Mouse (Mus musculus): ENCODE measurements around the gene Stk32b. TPM values are rescaled to one million over a fixed set of nuclear protein-coding genes. Genes with fewer than 3 reads are reported as not detected.

The Stk32b gene
- total and polyA plus RNA-seq, 3 experiments, result 0.29 to 0.88 (median 0.45) TPM

GRCm38 (mm10) chr5:37472025-37472608 lies 244.9 kb downstream of the Stk32b start:
- H3K27me3 ChIP-seq (ENCODE audit: control insufficient read depth, insufficient read depth, low read length), result no peaks in the 10 kb centered on the region
- no peak for TF ChIP-seq CTCF (IDR thresholded peaks at IDR 0.05)
- intact Hi-C loops (cut with DNase I), result no loop called here
- no peak for DNase-seq
- H3K4me3 ChIP-seq, result no peak overlapping the region
- H3K4me1 ChIP-seq (ENCODE audit: control insufficient read depth, insufficient read depth, low read length), result no peaks in the 10 kb centered on the region
- no peaks in the 10 kb centered on the region for H3K36me3 ChIP-seq (ENCODE audit: control insufficient read depth, insufficient read depth, low read length)
- WGBS, result 55% methylated on average over 3 of the region's 3 CpGs
- H3K79me2 ChIP-seq (replicated peaks; ENCODE audit: control insufficient read depth, insufficient read depth, low read length), result no peaks in the 10 kb centered on the region
- no peak overlapping the region for H3K27ac ChIP-seq
- H3K9ac ChIP-seq (ENCODE audit: low read depth, low read length), result no peak overlapping the region

- DNase-seq, result no peak
- 71% methylated on average over 4 of the region's 4 CpGs for WGBS
- Histone ChIP-seq H3K79me2 (replicated peaks; ENCODE audit: control insufficient read depth, insufficient read depth, low read length) (no peaks in the 10 kb centered on the region), H3K4me3 (no peak overlapping the region), H3K9ac (ENCODE audit: low read depth, low read length) (no peak overlapping the region), H3K36me3 (ENCODE audit: control insufficient read depth, insufficient read depth, low read length) (no peaks in the 10 kb centered on the region), H3K27me3 (ENCODE audit: control insufficient read depth, insufficient read depth, low read length) (no peaks in the 10 kb centered on the region), H3K27ac (no peak overlapping the region), H3K4me1 (ENCODE audit: control insufficient read depth, insufficient read depth, low read length) (no peaks in the 10 kb centered on the region)
- no peak for TF ChIP-seq CTCF (IDR thresholded peaks at IDR 0.05)
- no peak for TF ChIP-seq POLR2A (IDR thresholded peaks at IDR 0.05; ENCODE audit: insufficient read depth, low read depth, low read length)
- no peak for TF ChIP-seq EP300 (IDR thresholded peaks at IDR 0.05; ENCODE audit: insufficient read depth, low read depth, low read length)
- intact Hi-C loops (cut with DNase I), result no loop called here
These were observed 245.4 kb downstream of the Stk32b start for GRCm38 (mm10) chr5:37471584-37471983.

- H3K36me3 ChIP-seq (ENCODE audit: control insufficient read depth, insufficient read depth, low read length), result no peaks in the 10 kb centered on the region
- no peaks in the 10 kb centered on the region for H3K27me3 ChIP-seq (ENCODE audit: control insufficient read depth, insufficient read depth, low read length)
- no peak overlapping the region for H3K27ac ChIP-seq
- DNase-seq, result no peak
- no peaks in the 10 kb centered on the region for H3K79me2 ChIP-seq (replicated peaks; ENCODE audit: control insufficient read depth, insufficient read depth, low read length)
- no peak overlapping the region for H3K9ac ChIP-seq (ENCODE audit: low read depth, low read length)
- TF ChIP-seq CTCF (IDR thresholded peaks at IDR 0.05) (no peak), EP300 (IDR thresholded peaks at IDR 0.05; ENCODE audit: insufficient read depth, low read depth, low read length) (no peak), POLR2A (IDR thresholded peaks at IDR 0.05; ENCODE audit: insufficient read depth, low read depth, low read length) (no peak)
- H3K4me3 ChIP-seq, result no peak overlapping the region
- no peaks in the 10 kb centered on the region for H3K4me1 ChIP-seq (ENCODE audit: control insufficient read depth, insufficient read depth, low read length)
- intact Hi-C loops (cut with DNase I), result no loop called here
- 61% methylated on average over 5 of the region's 5 CpGs for WGBS
These were observed 247.9 kb downstream of the Stk32b start for GRCm38 (mm10) chr5:37469031-37469430.

GRCm38 (mm10) chr5:37467646-37468045 lies 249.3 kb downstream of the Stk32b start:
- H3K79me2 ChIP-seq (replicated peaks; ENCODE audit: control insufficient read depth, insufficient read depth, low read length), result no peaks in the 10 kb centered on the region
- H3K27ac ChIP-seq, result no peak overlapping the region
- no peaks in the 10 kb centered on the region for H3K27me3 ChIP-seq (ENCODE audit: control insufficient read depth, insufficient read depth, low read length)
- H3K4me1 ChIP-seq (ENCODE audit: control insufficient read depth, insufficient read depth, low read length), result no peaks in the 10 kb centered on the region
- H3K4me3 ChIP-seq, result no peak overlapping the region
- no peak overlapping the region for H3K9ac ChIP-seq (ENCODE audit: low read depth, low read length)
- TF ChIP-seq EP300 (IDR thresholded peaks at IDR 0.05; ENCODE audit: insufficient read depth, low read depth, low read length) (no peak), CTCF (IDR thresholded peaks at IDR 0.05) (no peak), POLR2A (IDR thresholded peaks at IDR 0.05; ENCODE audit: insufficient read depth, low read depth, low read length) (no peak)
- H3K36me3 ChIP-seq (ENCODE audit: control insufficient read depth, insufficient read depth, low read length), result no peaks in the 10 kb centered on the region
- intact Hi-C loops (cut with DNase I), result no loop called here
- WGBS, result 38% methylated on average over 2 of the region's 2 CpGs
- no peak for DNase-seq

GRCm38 (mm10) chr5:37465461-37465860 lies 251.5 kb downstream of the Stk32b start:
- H3K4me1 ChIP-seq (ENCODE audit: control insufficient read depth, insufficient read depth, low read length), result no peaks in the 10 kb centered on the region
- H3K4me3 ChIP-seq, result no peak overlapping the region
- H3K27ac ChIP-seq, result no peak overlapping the region
- no peaks in the 10 kb centered on the region for H3K36me3 ChIP-seq (ENCODE audit: control insufficient read depth, insufficient read depth, low read length)
- WGBS, result 89% methylated on average over 10 of the region's 10 CpGs
- no peak for TF ChIP-seq EP300 (IDR thresholded peaks at IDR 0.05; ENCODE audit: insufficient read depth, low read depth, low read length)
- no peak for TF ChIP-seq CTCF (IDR thresholded peaks at IDR 0.05)
- no peak for TF ChIP-seq POLR2A (IDR thresholded peaks at IDR 0.05; ENCODE audit: insufficient read depth, low read depth, low read length)
- intact Hi-C loops (cut with DNase I), result no loop called here
- no peaks in the 10 kb centered on the region for H3K79me2 ChIP-seq (replicated peaks; ENCODE audit: control insufficient read depth, insufficient read depth, low read length)
- no peak for DNase-seq
- no peaks in the 10 kb centered on the region for H3K27me3 ChIP-seq (ENCODE audit: control insufficient read depth, insufficient read depth, low read length)
- no peak overlapping the region for H3K9ac ChIP-seq (ENCODE audit: low read depth, low read length)

GRCm38 (mm10) chr5:37458236-37458635 lies 258.7 kb downstream of the Stk32b start:
- Histone ChIP-seq H3K4me3 (no peak overlapping the region), H3K9ac (ENCODE audit: low read depth, low read length) (no peak overlapping the region), H3K27me3 (ENCODE audit: control insufficient read depth, insufficient read depth, low read length) (no peaks in the 10 kb centered on the region), H3K4me1 (ENCODE audit: control insufficient read depth, insufficient read depth, low read length) (no peaks in the 10 kb centered on the region), H3K79me2 (replicated peaks; ENCODE audit: control insufficient read depth, insufficient read depth, low read length) (no peaks in the 10 kb centered on the region), H3K27ac (no peak overlapping the region), H3K36me3 (ENCODE audit: control insufficient read depth, insufficient read depth, low read length) (no peaks in the 10 kb centered on the region)
- no peak for DNase-seq
- intact Hi-C loops (cut with DNase I), result no loop called here
- TF ChIP-seq POLR2A (IDR thresholded peaks at IDR 0.05; ENCODE audit: insufficient read depth, low read depth, low read length) (no peak), CTCF (IDR thresholded peaks at IDR 0.05) (no peak), EP300 (IDR thresholded peaks at IDR 0.05; ENCODE audit: insufficient read depth, low read depth, low read length) (no peak)
- 69% methylated on average over 2 of the region's 2 CpGs for WGBS
